Mouse (Mus musculus): ENCODE data around the gene Vps45. TPM values are rescaled to one million over a fixed set of nuclear protein-coding genes. Genes with fewer than 3 reads are reported as not detected.

Gene Vps45
- total RNA-seq, 2 experiments from 2014 or later: 41.1 to 47.8 TPM

- no peak for DNase-seq (ENCODE audit: low spot score in 2 of 2)
These were observed 58.8 kb downstream of the Vps45 start for GRCm38 (mm10) chr3:95999308-96000079.

GRCm38 (mm10) chr3:95997203-95997721 is 61.0 kb downstream of the Vps45 start:
- DNase-seq (ENCODE audit: low spot score in 2 of 2): no peak

DNA sequence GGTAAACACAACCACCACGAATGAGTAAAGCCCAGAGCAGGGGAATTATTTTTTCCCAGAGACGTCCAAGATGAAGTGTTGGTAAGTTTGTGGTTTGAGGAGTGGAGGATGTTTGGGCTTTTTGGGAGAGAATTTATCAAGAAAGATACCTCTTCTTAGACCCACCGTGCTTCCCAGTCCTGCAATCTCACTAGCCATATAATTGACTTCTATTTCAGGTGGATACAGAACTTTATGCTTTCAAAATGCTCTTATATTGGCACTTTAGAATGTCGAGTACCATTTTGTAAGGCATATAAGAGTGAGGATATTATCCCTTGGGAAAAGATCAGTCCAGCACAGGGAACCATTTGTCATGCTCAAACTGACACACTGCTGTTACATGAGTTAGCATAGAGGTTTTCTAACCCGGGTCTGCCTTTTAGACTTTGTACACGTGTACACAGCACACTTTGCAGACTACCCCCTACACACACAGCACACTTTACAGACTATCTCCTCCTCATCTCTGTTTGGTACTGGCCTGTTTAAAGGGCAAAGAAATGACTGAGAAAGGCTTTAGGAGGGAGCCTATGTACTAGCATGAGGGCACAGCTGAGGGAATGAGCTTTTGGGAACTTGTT is 61.7 kb downstream of the Vps45 start:
- DNase-seq (ENCODE audit: low spot score in 2 of 2): no peak

DNA sequence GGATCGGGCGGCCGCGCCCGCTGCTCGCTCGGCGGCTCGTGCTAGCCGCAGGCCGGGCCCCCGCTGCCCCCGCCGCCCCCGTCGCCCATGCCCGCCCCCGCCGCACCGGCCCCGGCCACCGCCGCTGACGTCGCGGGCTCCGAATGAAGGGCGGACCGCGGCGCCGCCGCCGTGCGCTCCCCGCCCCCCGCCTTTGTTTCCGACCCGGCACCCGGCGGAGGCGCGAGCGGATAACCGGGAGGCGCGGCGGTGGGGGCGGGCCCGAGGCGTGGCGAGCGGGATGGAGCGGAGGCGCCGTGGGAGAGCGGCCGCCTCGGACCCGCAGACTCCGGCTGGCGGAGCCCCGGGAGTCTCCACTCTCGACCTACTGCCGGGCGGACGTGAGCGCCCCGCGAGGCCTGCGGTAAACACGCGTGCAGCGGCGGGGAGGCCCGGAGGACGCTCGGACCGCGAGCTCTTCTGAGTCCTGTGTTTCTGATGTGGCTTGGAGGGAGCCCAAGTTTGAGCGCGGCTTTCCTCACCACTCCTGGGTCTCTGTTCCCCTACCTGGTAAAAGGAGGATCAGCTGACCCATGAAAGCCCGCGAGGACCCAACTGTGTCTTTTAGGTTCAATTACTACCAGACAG is 62.4 kb downstream of the Vps45 start, which contains the start of gene Plekho1:
TSS of gene Plekho1 (minus strand) at position 200 of the 627 bp plus-strand sequence.
- DNase-seq (ENCODE audit: low spot score in 2 of 2): peak; percentile 59 to 69

DNA sequence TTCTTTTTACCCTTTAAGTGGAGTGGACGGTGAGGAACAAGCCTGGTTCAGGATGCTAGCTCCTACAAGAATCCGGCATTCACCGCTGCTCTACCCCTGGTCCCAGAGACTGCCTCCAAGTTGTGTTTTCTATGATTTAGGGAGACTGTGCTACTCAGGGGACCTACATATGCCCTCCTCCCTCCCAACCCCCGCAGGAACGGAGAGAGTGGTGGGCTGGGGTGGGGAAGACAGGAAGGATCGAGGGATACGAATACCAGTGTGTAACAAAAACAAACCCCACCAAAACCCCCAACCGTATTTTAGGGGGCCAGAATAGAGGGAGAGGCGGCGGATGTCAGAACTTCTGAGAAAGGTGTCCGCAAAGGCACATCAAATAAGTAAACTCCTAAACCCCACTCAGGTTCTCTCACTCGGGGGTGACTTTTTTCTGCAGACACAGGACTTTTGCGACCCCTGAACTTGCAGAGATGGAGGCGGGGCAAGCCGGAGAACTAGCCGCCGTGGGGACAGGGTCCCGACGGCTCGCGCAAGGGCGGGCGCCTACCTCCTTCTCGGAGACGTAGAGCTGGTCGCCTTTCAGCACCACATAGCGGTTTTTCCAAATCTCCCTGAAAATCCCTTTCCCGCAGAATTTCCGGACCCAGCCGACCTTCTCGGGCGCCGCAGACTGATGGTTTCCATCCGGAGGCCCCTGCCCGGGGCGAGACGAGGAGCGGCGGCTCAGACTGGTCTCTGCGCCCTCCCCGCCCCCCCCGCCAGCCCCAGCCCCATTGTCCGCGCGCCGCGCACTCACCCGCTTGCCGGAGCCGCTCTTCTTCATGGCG is 63.1 kb downstream of the Vps45 start:
- DNase-seq (ENCODE audit: low spot score in 2 of 2): peak in 1 of 2 experiments; percentile 65

- peak in 1 of 2 experiments; percentile 31 for DNase-seq (ENCODE audit: low spot score in 2 of 2)
These were observed 63.9 kb downstream of the Vps45 start for GRCm38 (mm10) chr3:95994381-95994846.

- no peak for DNase-seq (ENCODE audit: low spot score in 2 of 2)
These were observed 64.4 kb downstream of the Vps45 start for GRCm38 (mm10) chr3:95993881-95994280.

DNA sequence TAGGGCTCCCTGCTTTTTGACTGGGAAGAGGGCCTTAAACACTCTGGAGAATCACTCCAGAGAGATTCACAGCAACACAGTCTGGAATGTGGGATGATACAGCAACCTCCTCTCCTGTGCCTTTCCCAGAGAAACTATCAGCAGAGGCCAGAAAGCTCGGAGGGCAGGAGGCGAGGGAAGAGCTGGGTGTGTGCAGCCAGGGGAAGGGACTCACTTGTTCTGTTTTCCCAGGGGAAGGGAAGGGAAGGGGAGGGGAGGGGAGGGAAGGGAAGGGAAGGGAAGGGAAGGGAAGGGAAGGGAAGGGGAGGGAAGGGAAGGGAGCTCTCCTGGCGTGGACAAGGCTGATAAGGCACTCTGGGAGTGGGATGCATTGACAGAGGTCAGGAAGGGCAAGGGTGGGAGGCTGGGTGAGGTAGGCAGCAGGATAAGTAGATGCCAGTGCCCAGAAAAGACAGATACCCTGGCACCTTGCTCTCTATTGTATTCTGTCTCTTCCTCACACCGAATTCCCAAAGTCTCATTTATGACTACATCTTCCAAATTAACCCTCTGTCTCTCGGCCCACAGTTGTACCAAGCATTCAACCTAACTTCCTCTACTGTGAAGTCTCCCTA is 65.2 kb downstream of the Vps45 start:
- DNase-seq (ENCODE audit: low spot score in 2 of 2): no peak

DNA sequence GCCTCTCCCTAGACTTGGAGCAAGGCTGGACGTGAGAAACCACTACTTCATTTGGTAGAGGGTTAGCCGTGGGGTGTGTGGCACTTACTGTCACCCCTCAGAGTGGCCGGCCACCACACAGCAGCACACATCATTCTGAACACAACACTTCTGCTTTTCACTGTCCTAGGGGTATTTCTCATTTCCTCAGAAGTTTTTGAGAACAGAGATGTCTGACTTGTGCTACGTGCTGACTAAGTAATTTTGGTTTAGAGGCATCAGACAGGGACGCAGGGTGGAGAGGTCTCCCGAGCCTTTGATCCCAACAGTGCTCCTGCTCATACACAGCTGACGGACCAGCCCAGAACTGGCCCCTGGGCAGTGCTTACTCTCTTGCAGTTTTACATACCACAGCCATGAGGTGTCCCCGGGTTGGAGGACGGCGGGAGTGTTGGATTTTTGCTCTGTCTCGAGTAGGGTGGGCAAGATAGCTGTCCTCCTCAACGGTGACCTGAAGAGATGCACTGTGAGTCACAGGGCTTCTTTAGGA is 67.8 kb downstream of the Vps45 start:
- DNase-seq (ENCODE audit: low spot score in 2 of 2): no peak

DNA sequence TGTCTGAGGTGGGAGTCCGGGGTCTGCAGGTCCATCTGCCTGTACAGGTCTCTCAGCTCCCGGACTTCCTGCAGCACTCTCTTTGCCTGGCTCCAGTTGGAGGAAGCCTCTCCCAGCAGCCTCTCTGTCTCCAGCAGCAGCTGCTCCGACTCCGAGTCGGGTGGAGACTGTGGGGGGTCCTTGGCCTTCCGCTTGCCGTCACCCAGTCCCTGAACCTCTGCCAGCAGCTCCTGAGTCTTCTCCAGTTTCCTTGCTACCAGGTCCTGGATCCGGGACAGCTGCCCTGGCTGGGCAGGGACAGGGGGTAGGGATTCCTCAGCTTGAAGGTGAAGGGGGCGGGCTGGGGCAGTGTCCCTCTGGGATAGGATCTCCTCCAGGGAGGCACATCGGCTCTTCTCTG is 69.3 kb downstream of the Vps45 start:
- no peak for DNase-seq (ENCODE audit: low spot score in 2 of 2)

DNA sequence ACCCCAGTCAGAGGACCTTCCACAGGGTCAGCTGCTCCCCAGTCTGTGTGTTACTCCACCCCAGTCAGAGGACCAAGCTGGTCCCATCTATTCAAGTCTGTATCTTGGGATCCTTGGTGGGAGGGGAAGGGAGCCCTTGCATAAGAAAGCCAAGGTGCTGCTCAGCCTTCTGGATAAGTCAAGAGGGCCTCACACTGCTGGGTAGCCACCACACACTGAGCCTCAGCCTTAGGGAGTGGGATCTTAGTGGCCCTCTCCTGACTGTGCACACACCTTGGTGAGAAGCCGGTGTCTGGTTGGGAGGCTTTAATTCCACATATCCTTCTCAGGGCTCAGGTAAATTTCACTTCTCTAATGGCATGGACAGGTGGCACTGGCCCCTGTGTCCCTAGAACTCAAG is 70.1 kb downstream of the Vps45 start:
- DNase-seq (ENCODE audit: low spot score in 2 of 2): no peak

DNA sequence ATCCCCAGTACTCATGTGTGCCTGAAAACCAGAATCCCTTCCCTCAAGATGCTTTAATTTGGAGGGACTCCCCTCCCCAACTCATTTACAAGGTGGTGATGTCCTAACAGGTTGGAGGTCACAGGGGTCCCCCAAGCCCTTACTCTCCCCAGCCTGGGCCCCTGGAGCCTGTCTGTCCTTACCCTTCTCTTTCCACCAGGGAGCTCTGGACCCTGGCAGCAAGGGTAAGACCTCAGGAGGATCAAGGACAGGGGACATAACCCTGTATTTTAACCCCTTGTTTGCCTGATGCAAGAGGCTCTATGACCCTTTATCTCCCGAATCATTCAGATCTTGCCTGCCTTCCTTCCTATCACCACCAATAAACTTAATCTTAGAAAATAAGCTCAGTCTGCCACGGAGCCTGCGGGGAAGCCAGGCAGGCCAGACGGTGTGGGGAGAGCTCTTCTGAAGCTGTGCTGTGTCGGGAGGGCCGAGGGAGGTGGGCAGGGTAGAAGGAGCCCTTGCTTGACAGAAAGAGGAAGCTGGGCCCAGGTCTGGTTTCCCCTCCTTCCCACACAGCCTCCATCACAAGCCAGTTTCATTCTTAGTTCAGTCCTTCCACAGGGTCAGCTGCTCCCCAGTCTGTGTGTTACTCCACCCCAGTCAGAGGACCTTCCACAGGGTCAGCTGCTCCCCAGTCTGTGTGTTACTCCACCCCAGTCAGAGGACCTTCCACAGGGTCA is 70.7 kb downstream of the Vps45 start:
- DNase-seq (ENCODE audit: low spot score in 2 of 2): no peak

- no peak for DNase-seq (ENCODE audit: low spot score in 2 of 2)
These were observed 71.3 kb downstream of the Vps45 start for GRCm38 (mm10) chr3:95986984-95987383.

DNA sequence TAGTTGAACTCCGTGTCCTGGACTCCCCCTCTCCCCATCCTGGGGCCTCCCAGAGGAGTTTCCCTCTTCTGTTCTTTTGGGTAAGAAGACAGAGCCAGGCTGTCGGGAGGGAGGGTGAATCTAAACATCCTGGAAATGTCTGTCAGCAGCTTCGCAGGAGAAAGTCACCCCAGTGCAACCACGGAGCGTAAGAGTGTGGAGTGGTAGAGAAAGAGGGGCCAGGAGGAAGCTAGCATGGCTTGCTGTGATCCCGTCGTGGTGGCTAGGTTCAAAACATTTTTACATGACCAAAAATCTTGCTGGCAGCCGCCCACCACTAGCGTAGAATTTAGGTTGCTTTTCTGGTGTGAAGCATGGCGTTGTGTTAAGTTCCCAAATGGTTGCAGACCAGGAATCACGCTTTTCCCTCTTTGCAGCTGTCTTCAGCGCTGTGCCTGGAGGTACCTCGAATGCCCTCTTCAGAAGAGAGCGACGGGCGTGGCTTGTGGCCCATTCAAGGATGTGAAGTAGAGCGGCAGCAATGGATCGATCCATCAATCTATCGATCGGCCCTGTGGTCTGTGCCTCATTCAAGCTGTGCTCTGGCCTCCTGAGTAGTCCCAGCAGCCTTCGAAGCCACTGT is 72.2 kb downstream of the Vps45 start:
- DNase-seq (ENCODE audit: low spot score in 2 of 2): peak; percentile 57 to 67

- peak; percentile 66 to 71 for DNase-seq (ENCODE audit: low spot score in 2 of 2)
These were observed 72.9 kb downstream of the Vps45 start for GRCm38 (mm10) chr3:95985209-95986000.

- no peak for DNase-seq (ENCODE audit: low spot score in 2 of 2)
These were observed 76.1 kb downstream of the Vps45 start for GRCm38 (mm10) chr3:95982129-95982528.

DNA sequence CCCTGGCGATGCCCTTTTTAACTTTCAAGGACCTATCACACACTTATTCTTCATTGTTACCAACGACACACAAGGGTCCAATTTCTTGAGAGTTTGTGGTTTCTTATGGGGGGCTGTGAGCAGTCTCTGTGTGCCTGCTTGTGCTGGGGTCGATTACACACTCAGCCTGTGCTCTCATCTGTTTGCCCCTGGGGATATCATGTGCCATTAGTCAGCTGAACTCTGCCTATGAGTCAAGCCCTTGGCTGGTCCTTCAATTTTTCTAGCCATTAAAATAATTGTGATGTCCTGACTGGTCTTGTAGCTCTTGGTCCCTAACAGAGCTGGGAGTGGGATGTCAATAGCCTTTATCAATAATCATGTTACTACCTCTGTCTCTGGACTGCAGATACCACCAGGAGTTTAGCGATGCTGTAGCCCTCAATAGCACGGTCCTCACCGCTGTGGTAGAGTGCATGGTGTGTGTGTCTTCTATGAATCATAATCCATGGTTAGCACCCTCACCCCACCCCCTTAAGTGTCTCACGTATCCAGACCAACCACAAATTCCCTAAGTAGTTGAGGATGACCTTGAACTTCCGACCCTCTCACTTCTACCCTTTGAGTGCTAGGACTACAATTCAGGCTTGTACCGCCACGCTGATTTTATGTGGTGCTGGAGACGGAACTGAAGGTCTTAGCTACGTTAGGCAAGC is 77.8 kb downstream of the Vps45 start:
- no peak for DNase-seq (ENCODE audit: low spot score in 2 of 2)

GRCm38 (mm10) chr3:95978265-95978664 is 80.0 kb downstream of the Vps45 start:
- no peak for DNase-seq (ENCODE audit: low spot score in 2 of 2)

Data from layer of hippocampus, postnatal 14 days (tissue).